8 mouse cellular contexts compared by ENCODE assay signal in genomic region chr6:31217060-31217541, GRCm38 (mm10).
DNase-seq lines count a peak whose midpoint lies in the region; ATAC-seq and TF ChIP-seq lines count a peak whose summit lies in the region.

No protein-coding gene starts in this region.

- no peaks in the 10 kb centered on the region for H3K36me3 ChIP-seq in forebrain, embryonic 12.5 days (replicated peaks)
- no peaks in the 10 kb centered on the region for H3K36me3 ChIP-seq in hindbrain, embryonic 16.5 days (ENCODE audit: control insufficient read depth, insufficient read depth, low read length)
- no peaks in the 10 kb centered on the region for H3K36me3 ChIP-seq in midbrain, embryonic 16.5 days (ENCODE audit: control insufficient read depth, insufficient read depth, low read length)

- peaks cover 81% of the 10 kb centered on the region for H3K27me3 ChIP-seq in forebrain, embryonic 12.5 days
- H3K27me3 ChIP-seq in hindbrain, embryonic 16.5 days (replicated peaks; ENCODE audit: control insufficient read depth, insufficient read depth, low read length): peaks cover 14% of the 10 kb centered on the region
- peaks cover 11% of the 10 kb centered on the region for H3K27me3 ChIP-seq in midbrain, embryonic 16.5 days (ENCODE audit: control insufficient read depth, insufficient read depth, low read depth, low read length)

- peak; percentile 69 for DNase-seq in gastrocnemius, adult 2 months
- no peak for DNase-seq in gastrocnemius, adult 18-20 months (ENCODE audit: low spot score)
- DNase-seq in adrenal gland, adult 2 months: peak; percentile 70
- peak; percentile 27 for DNase-seq in left cerebral cortex, postnatal 4 days
- DNase-seq in thymus, postnatal 36 days: peak; percentile 35 to 56

- H3K4me2 ChIP-seq in forebrain, embryonic 12.5 days: peak overlapping the region; percentile 100
- H3K4me2 ChIP-seq in hindbrain, embryonic 16.5 days (ENCODE audit: low read length): peak overlapping the region; percentile 95
- H3K4me2 ChIP-seq in midbrain, embryonic 16.5 days (ENCODE audit: low read length): peak overlapping the region; percentile 92

- no peak for ATAC-seq in forebrain, embryonic 12.5 days (ENCODE audit: low FRiP score)
- ATAC-seq in hindbrain, embryonic 16.5 days: peak; percentile 18
- peak; percentile 31 for ATAC-seq in midbrain, embryonic 16.5 days

- H3K9me3 ChIP-seq in forebrain, embryonic 12.5 days: no peaks in the 10 kb centered on the region
- H3K9me3 ChIP-seq in hindbrain, embryonic 16.5 days (ENCODE audit: control insufficient read depth, low read length): no peaks in the 10 kb centered on the region
- H3K9me3 ChIP-seq in midbrain, embryonic 16.5 days (replicated peaks; ENCODE audit: control insufficient read depth, low read length, poor library complexity, severe bottlenecking): no peaks in the 10 kb centered on the region

- H3K9ac ChIP-seq in forebrain, embryonic 12.5 days: peak overlapping the region; percentile 54; the same call in 1 of the 2 replicates
- H3K9ac ChIP-seq in hindbrain, embryonic 16.5 days (ENCODE audit: low read depth, low read length): peak overlapping the region; percentile 74
- peak overlapping the region; percentile 73 for H3K9ac ChIP-seq in midbrain, embryonic 16.5 days (ENCODE audit: low read depth, low read length)

- 0% methylated on average over 20 of the region's 20 CpGs for WGBS in forebrain, embryonic 12.5 days
- 0% methylated on average over 20 of the region's 20 CpGs for WGBS in hindbrain, embryonic 16.5 days
- under 1% methylated on average over 20 of the region's 20 CpGs for WGBS in midbrain, embryonic 16.5 days

- peaks cover 52% of the 10 kb centered on the region for H3K4me1 ChIP-seq in forebrain, embryonic 12.5 days
- H3K4me1 ChIP-seq in hindbrain, embryonic 16.5 days (ENCODE audit: control insufficient read depth, insufficient read depth, low read depth, low read length): peaks cover 32% of the 10 kb centered on the region
- H3K4me1 ChIP-seq in midbrain, embryonic 16.5 days (ENCODE audit: control insufficient read depth, insufficient read depth, low read length): peaks cover 30% of the 10 kb centered on the region

- peak overlapping the region; percentile 98 for H3K27ac ChIP-seq in gastrocnemius, adult 2 months
- H3K27ac ChIP-seq in forebrain, embryonic 12.5 days: no peak overlapping the region
- no peak overlapping the region for H3K27ac ChIP-seq in hindbrain, embryonic 16.5 days (ENCODE audit: low read depth, low read length)
- no peak overlapping the region for H3K27ac ChIP-seq in midbrain, embryonic 16.5 days (ENCODE audit: low read length)

- TF ChIP-seq CTCF in gastrocnemius, adult 2 months (IDR thresholded peaks at IDR 0.05): no peak

- intact Hi-C loops in gastrocnemius, adult 2 months (cut with DNase I): loop anchor here (5.0 kb wide), 2 partner anchors 180 to 240 kb away; partner anchors contain the start of gene Mkln1
- intact Hi-C loops in left cerebral cortex, postnatal 4 days (cut with DNase I): loop anchor here (10.0 kb wide), 1 partner anchor 178 kb away; the partner anchor contains the start of gene Mkln1

- peak overlapping the region; percentile 80 for H3K4me3 ChIP-seq in gastrocnemius, adult 2 months
- H3K4me3 ChIP-seq in forebrain, embryonic 12.5 days (replicated peaks): peak overlapping the region; percentile 75
- H3K4me3 ChIP-seq in hindbrain, embryonic 16.5 days (ENCODE audit: low read length): peak overlapping the region; percentile 74
- H3K4me3 ChIP-seq in midbrain, embryonic 16.5 days (ENCODE audit: low read depth, low read length): peak overlapping the region; percentile 63
